Mouse (Mus musculus): ENCODE results near the gene Zfp445.
"Not testable (repeated sequence)": the region's sequence is repeated elsewhere in the genome, so short reads cannot be mapped to it uniquely, and the experiment has no call there.

Gene Zfp445

GRCm38 (mm10) chr9:122865697-122866166, at the start of gene Zfp445:
TSS of gene Zfp445 (minus strand) at chr9:122866006.
- peak; percentile 74 to 81 for DNase-seq (ENCODE audit: low spot score in 2 of 2)

- peak; percentile 39 to 46 for DNase-seq (ENCODE audit: low spot score in 2 of 2)
Observed at GRCm38 (mm10) chr9:122902717-122903535, 37.1 kb upstream of the Zfp445 start.

GRCm38 (mm10) chr9:122901047-122901446, 35.2 kb upstream of the Zfp445 start:
- DNase-seq (ENCODE audit: low spot score in 2 of 2) = no peak

GRCm38 (mm10) chr9:122886372-122887179, 20.8 kb upstream of the Zfp445 start:
- peak; percentile 46 to 70 for DNase-seq (ENCODE audit: low spot score in 2 of 2)

- no peak for DNase-seq (ENCODE audit: low spot score in 2 of 2)
Observed at GRCm38 (mm10) chr9:122885385-122885784, 19.6 kb upstream of the Zfp445 start, which contains the start of gene Zkscan7. TSS of gene Zkscan7 (plus strand) at chr9:122885685.

- no peak for DNase-seq (ENCODE audit: low spot score in 2 of 2)
Observed at GRCm38 (mm10) chr9:122875145-122875544, 9.3 kb upstream of the Zfp445 start.

GRCm38 (mm10) chr9:122874653-122875052, 8.8 kb upstream of the Zfp445 start:
- no peak for DNase-seq (ENCODE audit: low spot score in 2 of 2)

- no peak for DNase-seq (ENCODE audit: low spot score in 2 of 2)
Observed at GRCm38 (mm10) chr9:122872595-122872994, 6.8 kb upstream of the Zfp445 start.

- DNase-seq (ENCODE audit: low spot score in 2 of 2) = no peak
Observed at GRCm38 (mm10) chr9:122866192-122866591, 386 bp upstream of the Zfp445 start.

GRCm38 (mm10) chr9:122864848-122865247, 958 bp downstream of the Zfp445 start:
- no peak for DNase-seq (ENCODE audit: low spot score in 2 of 2)

- DNase-seq (ENCODE audit: low spot score in 2 of 2) = no peak
Observed at GRCm38 (mm10) chr9:122863731-122864130, 2.1 kb downstream of the Zfp445 start.

GRCm38 (mm10) chr9:122860752-122861151, 5.1 kb downstream of the Zfp445 start:
- DNase-seq (ENCODE audit: low spot score in 2 of 2) = no peak

- DNase-seq (ENCODE audit: low spot score in 2 of 2) = no peak
Observed at GRCm38 (mm10) chr9:122856716-122857115, 9.1 kb downstream of the Zfp445 start.

GRCm38 (mm10) chr9:122855617-122856016, 10.2 kb downstream of the Zfp445 start:
- DNase-seq (ENCODE audit: low spot score in 2 of 2) = no peak

GRCm38 (mm10) chr9:122855141-122855540, 10.7 kb downstream of the Zfp445 start:
- DNase-seq (ENCODE audit: low spot score in 2 of 2) = not testable (repeated sequence)

- no peak for DNase-seq (ENCODE audit: low spot score in 2 of 2)
Observed at GRCm38 (mm10) chr9:122854526-122854925, 11.3 kb downstream of the Zfp445 start.

- not testable (repeated sequence) for DNase-seq (ENCODE audit: low spot score in 2 of 2)
Observed at GRCm38 (mm10) chr9:122847811-122848311, 17.9 kb downstream of the Zfp445 start.

GRCm38 (mm10) chr9:122846156-122846555, 19.6 kb downstream of the Zfp445 start:
- peak; percentile 29 to 75 for DNase-seq (ENCODE audit: low spot score in 2 of 2)

GRCm38 (mm10) chr9:122845621-122846020, 20.2 kb downstream of the Zfp445 start:
- DNase-seq (ENCODE audit: low spot score in 2 of 2) = no peak

- no peak for DNase-seq (ENCODE audit: low spot score in 2 of 2)
Observed at GRCm38 (mm10) chr9:122843760-122844159, 22.0 kb downstream of the Zfp445 start, which contains the start of gene Gm35549. TSS of gene Gm35549 (minus strand) at chr9:122844035.

GRCm38 (mm10) chr9:122837680-122838079, 28.1 kb downstream of the Zfp445 start:
- DNase-seq (ENCODE audit: low spot score in 2 of 2) = no peak

GRCm38 (mm10) chr9:122837216-122837615, 28.6 kb downstream of the Zfp445 start:
- DNase-seq (ENCODE audit: low spot score in 2 of 2) = no peak

Data from frontal cortex, postnatal 36 days (tissue).